Mouse (Mus musculus): ENCODE measurements around the gene Hint3. TPM values are rescaled to one million over a fixed set of nuclear protein-coding genes. Genes with fewer than 3 reads are reported as not detected.

Gene Hint3
- total RNA-seq, 2 experiments from 2014 or later, result 57.6 to 63.2 TPM

- TF ChIP-seq CTCF (IDR thresholded peaks at IDR 0.05), result no peak
- intact Hi-C loops (cut with DNase I), result no loop called here
- no peak overlapping the region for H3K4me3 ChIP-seq
- DNase-seq, result no peak
- no peak overlapping the region for H3K27ac ChIP-seq
Observed at GRCm38 (mm10) chr10:30624161-30625019, 5.0 kb downstream of the Hint3 start.

GRCm38 (mm10) chr10:30622928-30623327 lies 6.5 kb downstream of the Hint3 start:
- Histone ChIP-seq H3K27ac (no peak overlapping the region), H3K4me3 (no peak overlapping the region)
- DNase-seq, result no peak
- TF ChIP-seq CTCF (IDR thresholded peaks at IDR 0.05), result peak; percentile 25; the same call in 1 of the 2 replicates
- intact Hi-C loops (cut with DNase I), result no loop called here

- TF ChIP-seq CTCF (IDR thresholded peaks at IDR 0.05), result no peak
- intact Hi-C loops (cut with DNase I), result loop anchor here (5.0 to 10.0 kb wide), 2 partner anchors 193 to 696 kb away; partner anchors contain the start of gene Hddc2
- Histone ChIP-seq H3K27ac (peak overlapping the region; percentile 98), H3K4me3 (peak overlapping the region; percentile 86)
- DNase-seq, result no peak
Observed at GRCm38 (mm10) chr10:30618918-30619210, 10.6 kb downstream of the Hint3 start.

GRCm38 (mm10) chr10:30618091-30618917 lies 11.1 kb downstream of the Hint3 start:
- peak overlapping the region; percentile 86 for H3K4me3 ChIP-seq
- H3K27ac ChIP-seq, result peak overlapping the region; percentile 98
- peak; percentile 99 for DNase-seq
- TF ChIP-seq CTCF (IDR thresholded peaks at IDR 0.05), result peak; percentile 22; the same call in 1 of the 2 replicates
- intact Hi-C loops (cut with DNase I), result loop anchor here (5.0 to 10.0 kb wide), 2 partner anchors 194 to 696 kb away; partner anchors contain the start of gene Hddc2

GRCm38 (mm10) chr10:30613039-30613438 lies 16.4 kb downstream of the Hint3 start:
- no peak for TF ChIP-seq CTCF (IDR thresholded peaks at IDR 0.05)
- no peak for DNase-seq
- H3K4me3 ChIP-seq, result no peak overlapping the region
- no peak overlapping the region for H3K27ac ChIP-seq
- intact Hi-C loops (cut with DNase I), result loop anchor here (10.0 kb wide), 1 partner anchor 702 kb away; the partner anchor contains the start of gene Hddc2

- DNase-seq, result no peak
- TF ChIP-seq CTCF (IDR thresholded peaks at IDR 0.05), result no peak
- Histone ChIP-seq H3K4me3 (no peak overlapping the region), H3K27ac (no peak overlapping the region)
- intact Hi-C loops (cut with DNase I), result loop anchor here (10.0 kb wide), 1 partner anchor 705 kb away; the partner anchor contains the start of gene Hddc2
Observed at GRCm38 (mm10) chr10:30609614-30610013, 19.8 kb downstream of the Hint3 start.

- intact Hi-C loops (cut with DNase I), result no loop called here
- no peak overlapping the region for H3K4me3 ChIP-seq
- no peak for TF ChIP-seq CTCF (IDR thresholded peaks at IDR 0.05)
- no peak for DNase-seq
- H3K27ac ChIP-seq, result no peak overlapping the region
Observed at GRCm38 (mm10) chr10:30608109-30608508, 21.3 kb downstream of the Hint3 start.

GRCm38 (mm10) chr10:30600542-30600966 lies 28.9 kb downstream of the Hint3 start, which contains the start of gene Trmt11:
TSS of gene Trmt11 (minus strand) at chr10:30600749.
- Histone ChIP-seq H3K4me3 (peak within 1 kb of the TSS; percentile 89), H3K27ac (peak within 1 kb of the TSS; percentile 96)
- TF ChIP-seq CTCF (IDR thresholded peaks at IDR 0.05), result no peak
- DNase-seq, result peak; percentile 94
- intact Hi-C loops (cut with DNase I), result loop anchor here (2.0 to 5.0 kb wide), 2 partner anchors 16 to 212 kb away; no protein-coding TSS in a partner anchor

GRCm38 (mm10) chr10:30600094-30600534 lies 29.3 kb downstream of the Hint3 start:
- intact Hi-C loops (cut with DNase I), result loop anchor here (2.0 to 5.0 kb wide), 2 partner anchors 17 to 212 kb away; no protein-coding TSS in a partner anchor
- H3K4me3 ChIP-seq, result peak overlapping the region; percentile 89
- no peak for TF ChIP-seq CTCF (IDR thresholded peaks at IDR 0.05)
- peak overlapping the region; percentile 96 for H3K27ac ChIP-seq
- no peak for DNase-seq

GRCm38 (mm10) chr10:30587037-30587436 lies 42.4 kb downstream of the Hint3 start:
- Histone ChIP-seq H3K4me3 (no peak overlapping the region), H3K27ac (no peak overlapping the region)
- intact Hi-C loops (cut with DNase I), result no loop called here
- no peak for DNase-seq
- peak; percentile 13; the same call in 1 of the 2 replicates for TF ChIP-seq CTCF (IDR thresholded peaks at IDR 0.05)

GRCm38 (mm10) chr10:30585691-30586090 lies 43.7 kb downstream of the Hint3 start:
- TF ChIP-seq CTCF (IDR thresholded peaks at IDR 0.05), result no peak
- DNase-seq, result no peak
- intact Hi-C loops (cut with DNase I), result no loop called here
- H3K27ac ChIP-seq, result no peak overlapping the region
- no peak overlapping the region for H3K4me3 ChIP-seq

GRCm38 (mm10) chr10:30577670-30578280 lies 51.7 kb downstream of the Hint3 start:
- no peak overlapping the region for H3K4me3 ChIP-seq
- intact Hi-C loops (cut with DNase I), result no loop called here
- no peak for DNase-seq
- H3K27ac ChIP-seq, result no peak overlapping the region
- TF ChIP-seq CTCF (IDR thresholded peaks at IDR 0.05), result no peak

Measured in gastrocnemius, adult 2 months (tissue).